Mouse (Mus musculus) C2C12 (cell line): ENCODE measurements around the gene Kif3c. TPM values are rescaled to one million over a fixed set of nuclear protein-coding genes. Genes with fewer than 3 reads are reported as not detected.

Experiments used
- H3K27me3 ChIP-seq: one replicate; pipeline ENCODE4 v1.6.1; 2011; ENCODE audit not compliant: control insufficient read depth, insufficient read depth, insufficient read length
- H3K36me3 ChIP-seq: one replicate; pipeline ENCODE4 v1.6.1; 2011; ENCODE audit not compliant: control insufficient read depth, insufficient read depth
- H3K4me3 ChIP-seq: one replicate; pipeline ENCODE4 v1.5.1; 2011; ENCODE audit warnings: mild to moderate bottlenecking, control low read depth; ENCODE audit not compliant: poor library complexity, insufficient read depth, severe bottlenecking
- H3K79me2 ChIP-seq: one replicate; pipeline ENCODE4 v1.6.1; 2011; ENCODE audit not compliant: control insufficient read depth, insufficient read depth
- H3K79me3 ChIP-seq: one replicate; pipeline ENCODE4 v1.6.1; 2011; ENCODE audit warnings: low read depth, control low read depth
- H3ac ChIP-seq: one replicate; pipeline ENCODE3; 2011; ENCODE audit warnings: low read depth; ENCODE audit not compliant: control insufficient read depth, insufficient read length
- CEBPB ChIP-seq: IDR thresholded peaks from one replicate; pipeline ENCODE4 v1.6.1; 2011; ENCODE audit warnings: low read depth, mild to moderate bottlenecking, control low read depth, moderate library complexity
- CTCF ChIP-seq: IDR thresholded peaks from one replicate; pipeline ENCODE4 v1.5.1; 2011; ENCODE audit not compliant: control insufficient read depth, insufficient read depth, insufficient read length
- FOSL1 ChIP-seq: IDR thresholded peaks from one replicate; pipeline ENCODE4 v1.8.0; 2011; ENCODE audit warnings: mild to moderate bottlenecking, low read length; ENCODE audit not compliant: poor library complexity, insufficient read depth, severe bottlenecking
- MAX ChIP-seq: IDR thresholded peaks from one replicate; pipeline ENCODE4 v1.6.1; 2011; ENCODE audit warnings: mild to moderate bottlenecking, control low read depth
- MYOD1 ChIP-seq: IDR thresholded peaks from one replicate; pipeline ENCODE4 v1.6.1; 2011; ENCODE audit warnings: low read depth; ENCODE audit not compliant: control insufficient read depth, insufficient read length
- MYOG ChIP-seq: IDR thresholded peaks from one replicate; pipeline ENCODE4 v1.6.1; 2011; ENCODE audit not compliant: control insufficient read depth, insufficient read length; ENCODE audit errors: extremely low read depth
- USF1 ChIP-seq: IDR thresholded peaks from one replicate; pipeline ENCODE4 v1.6.1; 2011; ENCODE audit warnings: low read depth, mild to moderate bottlenecking, control low read depth, moderate library complexity
- polyA plus RNA-seq: library from polyadenylated mRNA; unstranded; fragments of >200 nt; fragmentation: generic; extraction: Trizol; gene quantifications from one replicate; pipeline ENCODE4 v1.2.1, GENCODE M21; 2012; ENCODE audit warnings: missing spikeins

The Kif3c gene
- polyA plus RNA-seq, 1 experiment = 17.4 TPM

DNA sequence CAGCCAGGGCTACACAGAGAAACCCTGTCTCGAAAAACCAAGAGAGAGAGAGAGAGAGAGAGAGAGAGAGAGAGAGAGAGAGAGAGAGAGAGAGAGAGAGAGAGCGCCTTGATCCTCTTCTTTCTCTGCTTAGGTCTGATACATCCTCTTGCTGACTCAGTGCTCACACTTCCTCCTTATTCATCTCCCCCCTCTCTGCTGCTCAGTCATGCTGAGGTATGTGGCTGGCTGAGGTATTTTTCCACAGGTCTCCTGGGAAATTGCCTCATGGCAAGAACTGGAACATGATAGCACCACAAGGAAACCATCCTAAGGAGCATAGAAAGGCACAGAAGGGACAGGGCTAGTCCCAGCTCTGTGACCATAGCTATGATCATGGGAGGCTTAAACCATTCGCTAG lies 15.5 kb upstream of the Kif3c start:
- peak overlapping the region; percentile 18 for H3ac ChIP-seq
- peaks cover 2% of the 10 kb centered on the region for H3K79me3 ChIP-seq
- H3K27me3 ChIP-seq = no peaks in the 10 kb centered on the region
- peak; percentile 78 for TF ChIP-seq MAX
- no peak for TF ChIP-seq MYOD1
- TF ChIP-seq CEBPB = peak; percentile 77
- peaks cover 12% of the 10 kb centered on the region for H3K79me2 ChIP-seq
- H3K4me3 ChIP-seq = no peak overlapping the region
- H3K36me3 ChIP-seq = no peaks in the 10 kb centered on the region

DNA sequence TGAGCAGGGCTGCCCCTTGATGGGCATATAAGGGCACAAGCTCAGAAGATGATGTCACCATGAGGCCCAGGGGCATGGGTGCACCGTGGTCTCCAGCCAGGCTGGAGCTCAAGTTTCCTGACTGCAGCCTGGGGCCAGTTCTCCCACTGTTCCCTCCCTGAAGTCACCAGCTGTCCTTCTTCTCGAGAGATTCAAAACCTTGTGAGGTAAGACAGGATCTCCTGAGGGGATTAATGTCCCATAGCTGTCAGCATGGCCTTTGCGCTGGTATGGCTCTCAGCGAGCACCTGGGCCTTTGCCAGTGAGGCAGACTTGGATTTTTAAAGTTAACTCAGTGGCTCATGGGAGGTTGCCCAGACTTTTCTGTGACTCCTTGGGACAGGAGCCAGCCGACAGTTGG lies 14.8 kb upstream of the Kif3c start:
- TF ChIP-seq MAX (peak; percentile 48), MYOG (no peak), MYOD1 (peak; percentile 46), CEBPB (no peak)
- Histone ChIP-seq H3ac (peak overlapping the region; percentile 24), H3K36me3 (no peaks in the 10 kb centered on the region), H3K4me3 (no peak overlapping the region), H3K27me3 (no peaks in the 10 kb centered on the region), H3K79me2 (peaks cover 12% of the 10 kb centered on the region), H3K79me3 (peaks cover 2% of the 10 kb centered on the region)

DNA sequence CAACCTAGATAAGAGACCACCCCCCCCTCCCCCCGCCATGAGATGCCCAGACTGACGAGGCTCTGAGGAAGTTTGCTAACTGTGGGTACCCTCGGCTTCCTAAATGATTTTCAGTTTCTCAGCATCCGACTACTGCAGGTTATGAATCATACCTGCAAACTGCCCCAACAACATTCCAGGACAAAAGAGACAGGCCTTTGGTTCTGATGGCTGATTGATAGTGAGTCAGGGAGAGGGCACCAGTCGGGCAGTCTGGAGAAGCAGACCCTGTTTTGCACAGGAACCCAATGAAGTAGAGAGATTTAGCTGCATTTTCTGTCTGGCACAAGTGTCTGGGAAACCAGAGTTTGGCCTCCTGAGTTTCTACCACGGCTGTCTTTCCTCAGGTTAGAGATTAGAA lies 12.7 kb upstream of the Kif3c start:
- no peak for TF ChIP-seq CTCF
- TF ChIP-seq CEBPB = no peak
- no peak for TF ChIP-seq FOSL1
- no peak for TF ChIP-seq MYOD1
- TF ChIP-seq MYOG = no peak
- TF ChIP-seq MAX = no peak
- TF ChIP-seq USF1 = no peak

DNA sequence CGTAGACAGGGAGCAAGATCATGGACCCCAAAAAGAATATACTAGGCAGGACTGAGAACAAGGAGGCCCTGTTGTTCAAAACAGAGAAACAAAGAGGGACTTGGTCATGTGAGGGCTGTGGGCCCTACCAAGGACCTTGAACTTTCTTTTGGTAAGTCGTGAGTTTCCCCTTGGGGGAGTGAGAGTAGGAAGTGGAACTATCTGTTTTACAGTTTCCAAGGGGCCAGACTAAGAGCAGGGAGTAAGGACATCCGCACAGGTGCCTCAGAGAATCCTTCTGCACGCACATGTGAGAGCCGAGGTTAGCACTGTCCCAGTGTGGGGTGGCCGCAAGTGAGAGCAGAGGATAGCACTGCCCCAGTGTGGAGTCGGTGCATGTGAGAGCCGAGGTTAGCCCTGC lies 9.9 kb upstream of the Kif3c start:
- Histone ChIP-seq H3K36me3 (no peaks in the 10 kb centered on the region), H3K79me2 (peaks cover 12% of the 10 kb centered on the region), H3ac (no peak overlapping the region), H3K79me3 (peaks cover 2% of the 10 kb centered on the region), H3K4me3 (no peak overlapping the region), H3K27me3 (no peaks in the 10 kb centered on the region)
- no peak for TF ChIP-seq FOSL1
- no peak for TF ChIP-seq CTCF
- TF ChIP-seq MAX = no peak
- no peak for TF ChIP-seq CEBPB
- no peak for TF ChIP-seq USF1
- TF ChIP-seq MYOD1 = no peak
- TF ChIP-seq MYOG = no peak

More for the DNA sequence above, 12.7 kb upstream of the Kif3c start:
- no peak overlapping the region for H3ac ChIP-seq
- H3K79me2 ChIP-seq = peaks cover 12% of the 10 kb centered on the region
- H3K36me3 ChIP-seq = no peaks in the 10 kb centered on the region
- H3K27me3 ChIP-seq = no peaks in the 10 kb centered on the region
- no peak overlapping the region for H3K4me3 ChIP-seq
- peaks cover 2% of the 10 kb centered on the region for H3K79me3 ChIP-seq

DNA sequence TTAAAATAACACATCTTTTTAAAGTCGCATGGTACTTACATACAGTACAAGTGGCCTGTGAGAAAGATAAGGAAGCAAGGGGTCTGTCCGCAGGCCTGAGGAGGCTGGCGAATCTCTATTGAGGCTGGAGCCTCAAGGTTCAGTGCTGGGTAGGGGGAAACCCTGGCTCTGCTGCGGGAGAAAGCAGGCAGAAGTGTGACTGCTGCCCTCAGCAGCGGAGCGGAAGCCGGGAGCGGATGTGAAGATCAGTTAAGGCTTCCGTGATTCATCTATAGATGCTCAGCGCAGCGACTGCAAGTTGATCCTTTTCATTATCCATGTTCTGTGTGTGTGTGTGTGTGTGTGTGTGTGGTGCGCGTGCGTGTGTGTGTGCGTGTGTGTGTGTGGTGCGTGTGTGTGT lies 8.1 kb upstream of the Kif3c start:
- Histone ChIP-seq H3K27me3 (no peaks in the 10 kb centered on the region), H3K36me3 (no peaks in the 10 kb centered on the region), H3K79me3 (peaks cover 2% of the 10 kb centered on the region), H3K79me2 (peaks cover under 1% of the 10 kb centered on the region), H3ac (no peak overlapping the region), H3K4me3 (no peak overlapping the region)
- TF ChIP-seq CTCF (no peak), USF1 (no peak), CEBPB (no peak), FOSL1 (no peak), MAX (no peak), MYOG (no peak), MYOD1 (no peak)

DNA sequence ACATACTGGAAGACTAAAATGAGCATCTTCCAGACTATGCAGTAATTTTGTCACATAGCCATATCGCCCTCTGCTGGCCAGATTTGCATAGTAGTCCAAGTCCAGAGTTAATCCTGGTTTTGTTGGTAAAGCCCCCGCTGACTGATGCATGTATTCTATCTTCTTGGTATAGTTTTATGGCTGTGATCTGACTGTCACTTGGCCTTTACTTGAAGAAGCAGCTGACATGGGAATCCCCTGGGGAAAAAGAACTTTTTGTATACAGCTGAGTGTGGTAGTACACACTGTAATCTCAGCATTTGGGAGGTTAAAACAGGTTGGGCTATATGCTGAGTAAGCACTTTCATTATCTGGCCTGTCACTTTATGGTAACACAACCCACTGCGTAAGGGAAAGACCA lies 5.6 kb upstream of the Kif3c start:
- H3K79me2 ChIP-seq = no peaks in the 10 kb centered on the region
- no peaks in the 10 kb centered on the region for H3K36me3 ChIP-seq
- H3ac ChIP-seq = no peak overlapping the region
- H3K27me3 ChIP-seq = no peaks in the 10 kb centered on the region
- no peaks in the 10 kb centered on the region for H3K79me3 ChIP-seq
- no peak overlapping the region for H3K4me3 ChIP-seq
- TF ChIP-seq CTCF = peak; percentile 26
- TF ChIP-seq MAX = no peak
- no peak for TF ChIP-seq USF1
- TF ChIP-seq MYOG = no peak
